Mouse (Mus musculus): ENCODE data around the gene Hspb3. TPM values are rescaled to one million over a fixed set of nuclear protein-coding genes. Genes with fewer than 3 reads are reported as not detected.

Hspb3 gene
- polyA plus RNA-seq, 2 experiments: not detected

GRCm38 (mm10) chr13:113617891-113618823 is 45.3 kb downstream of the Hspb3 start, which contains the start of gene Snx18:
Gene Snx18 (minus strand): TSS chr13:113618564.
- Histone ChIP-seq H3K4me3 (ENCODE audit: insufficient read depth in 1 of 2, low read depth in 2 of 2, low read length in 2 of 2) (peak within 1 kb of the TSS; percentile 49 to 77), H3K27ac (no peak within 1 kb of the TSS; the same call in 1 of the 2 replicates), H3K4me2 (ENCODE audit: low read depth) (peak within 1 kb of the TSS; percentile 90), H3K9me3 (ENCODE audit: control insufficient read depth, low read length) (no peaks in the 10 kb centered on the region), H3K36me3 (replicated peaks; ENCODE audit: control insufficient read depth, insufficient read depth, low read depth) (no peaks in the 10 kb centered on the region; the same call in 1 of the 2 replicates), H3K4me1 (replicated peaks; ENCODE audit: control insufficient read depth in 2 of 2, insufficient read depth in 2 of 2, low read length in 1 of 2) (peaks cover 0 to 17% of the 10 kb centered on the region in 2 experiments; a peak in 3 of 4 replicates), H3K9ac (replicated peaks) (peak within 1 kb of the TSS; percentile 71), H3K27me3 (ENCODE audit: control insufficient read depth, insufficient read depth, low read length) (no peaks in the 10 kb centered on the region)
- under 1% methylated on average over 100 of the region's 119 CpGs for WGBS (ENCODE audit: insufficient replicate concordance)
- ATAC-seq (ENCODE audit: insufficient read depth): peak; percentile 88
- peak; percentile 77 to 80 (median 79) for DNase-seq (ENCODE audit: low read depth in 3 of 3, low spot score in 3 of 3)
- no peak for TF ChIP-seq EP300 (IDR thresholded peaks at IDR 0.05; ENCODE audit: low read depth)
- TF ChIP-seq CTCF (IDR thresholded peaks at IDR 0.05; ENCODE audit: low read depth): peak; percentile 91

DNA sequence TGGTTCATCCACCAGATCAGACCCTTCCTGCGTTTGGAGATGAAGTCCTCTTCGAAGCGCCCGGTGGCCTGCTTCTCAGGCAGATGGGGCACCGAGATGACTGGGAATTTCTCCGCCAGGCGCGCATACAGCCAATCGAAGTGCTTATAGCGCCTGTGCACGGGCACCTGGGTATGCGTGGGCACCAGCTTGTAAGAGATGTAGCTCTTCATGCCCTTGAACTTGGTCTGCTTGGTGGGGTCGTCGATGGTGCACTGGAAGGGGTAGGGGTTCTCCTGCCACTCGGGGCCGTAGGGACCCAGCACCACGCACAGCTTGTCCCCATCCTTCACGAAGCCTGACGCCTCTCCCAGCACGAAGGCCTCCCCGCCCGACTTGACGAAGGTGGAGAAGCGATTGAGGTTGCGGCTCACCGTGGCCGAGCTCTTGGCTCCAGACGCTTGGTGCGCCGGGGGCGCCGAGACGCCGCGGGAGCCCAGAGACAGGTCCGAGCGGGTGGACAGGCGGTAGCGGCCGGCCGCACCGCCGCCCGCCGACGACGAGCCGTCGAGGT is 46.1 kb downstream of the Hspb3 start:
- H3K4me1 ChIP-seq (replicated peaks; ENCODE audit: control insufficient read depth in 2 of 2, insufficient read depth in 2 of 2, low read length in 1 of 2): peaks cover 0 to 19% of the 10 kb centered on the region in 2 experiments; a peak in 3 of 4 replicates

DNA sequence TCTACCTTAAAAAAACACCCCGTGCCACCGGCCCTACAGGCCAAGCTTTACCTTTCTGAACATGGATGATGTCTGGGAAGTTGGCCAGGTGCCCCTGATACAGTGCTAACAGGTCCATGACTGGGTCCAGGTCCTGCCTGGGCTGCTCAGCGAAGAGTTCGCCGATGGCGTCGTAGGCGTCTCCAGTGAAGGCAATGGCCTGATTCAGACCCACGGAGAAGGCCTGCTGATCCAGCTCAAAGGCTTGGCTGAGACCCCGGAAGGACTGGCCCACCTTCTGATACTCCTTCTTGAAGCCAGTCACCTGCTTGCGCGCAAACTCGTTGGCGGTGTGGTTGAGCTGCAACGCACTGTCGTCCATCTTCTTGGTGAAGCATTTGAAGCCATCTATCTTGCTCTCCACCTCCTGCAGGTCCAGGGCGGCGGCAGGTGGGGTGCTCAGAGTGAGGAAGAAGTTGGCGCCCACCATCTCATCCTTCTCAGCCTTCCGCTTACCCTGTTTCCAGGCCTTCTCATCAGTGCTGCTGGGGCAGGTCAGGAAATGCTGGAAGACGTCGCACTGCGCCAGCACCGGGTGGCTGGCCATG is 46.6 kb downstream of the Hspb3 start:
- ATAC-seq (ENCODE audit: insufficient read depth) (no peak), DNase-seq (ENCODE audit: low read depth in 3 of 3, low spot score in 3 of 3) (no peak)
- H3K9ac ChIP-seq (replicated peaks): peak overlapping the region; percentile 2
- H3K27me3 ChIP-seq (ENCODE audit: control insufficient read depth, insufficient read depth, low read length): no peaks in the 10 kb centered on the region
- peaks cover 0 to 19% of the 10 kb centered on the region in 2 experiments; a peak in 3 of 4 replicates for H3K4me1 ChIP-seq (replicated peaks; ENCODE audit: control insufficient read depth in 2 of 2, insufficient read depth in 2 of 2, low read length in 1 of 2)
- H3K4me3 ChIP-seq (ENCODE audit: insufficient read depth in 1 of 2, low read depth in 2 of 2, low read length in 2 of 2): peak overlapping the region; percentile 49 to 77
- H3K27ac ChIP-seq: no peak overlapping the region
- H3K4me2 ChIP-seq (ENCODE audit: low read depth): peak overlapping the region; percentile 90
- WGBS (ENCODE audit: insufficient replicate concordance): 61% methylated on average over 24 of the region's 24 CpGs
- TF ChIP-seq EP300 (IDR thresholded peaks at IDR 0.05; ENCODE audit: low read depth) (no peak), CTCF (IDR thresholded peaks at IDR 0.05; ENCODE audit: low read depth) (0 out of 2 replicates have a peak, but pooled peaks have one; percentile 0)
- H3K36me3 ChIP-seq (replicated peaks; ENCODE audit: control insufficient read depth, insufficient read depth, low read depth): no peaks in the 10 kb centered on the region; the same call in 1 of the 2 replicates
- no peaks in the 10 kb centered on the region for H3K9me3 ChIP-seq (ENCODE audit: control insufficient read depth, low read length)

More for the DNA sequence above, 46.1 kb downstream of the Hspb3 start:
- whole genome bisulfite sequencing (ENCODE audit: insufficient replicate concordance): 18% methylated on average over 33 of the region's 49 CpGs
- Histone ChIP-seq H3K27me3 (ENCODE audit: control insufficient read depth, insufficient read depth, low read length) (no peaks in the 10 kb centered on the region), H3K36me3 (replicated peaks; ENCODE audit: control insufficient read depth, insufficient read depth, low read depth) (no peaks in the 10 kb centered on the region; the same call in 1 of the 2 replicates), H3K4me2 (ENCODE audit: low read depth) (peak overlapping the region; percentile 90), H3K9me3 (ENCODE audit: control insufficient read depth, low read length) (no peaks in the 10 kb centered on the region), H3K9ac (replicated peaks) (peak overlapping the region; percentile 71), H3K4me3 (ENCODE audit: insufficient read depth in 1 of 2, low read depth in 2 of 2, low read length in 2 of 2) (peak overlapping the region; percentile 49 to 77), H3K27ac (no peak overlapping the region)
- TF ChIP-seq CTCF (IDR thresholded peaks at IDR 0.05; ENCODE audit: low read depth) (0 out of 2 replicates have a peak, but pooled peaks have one; percentile 0), EP300 (IDR thresholded peaks at IDR 0.05; ENCODE audit: low read depth) (no peak)
- DNase-seq (ENCODE audit: low read depth in 3 of 3, low spot score in 3 of 3): no peak
- no peak for ATAC-seq (ENCODE audit: insufficient read depth)

DNA sequence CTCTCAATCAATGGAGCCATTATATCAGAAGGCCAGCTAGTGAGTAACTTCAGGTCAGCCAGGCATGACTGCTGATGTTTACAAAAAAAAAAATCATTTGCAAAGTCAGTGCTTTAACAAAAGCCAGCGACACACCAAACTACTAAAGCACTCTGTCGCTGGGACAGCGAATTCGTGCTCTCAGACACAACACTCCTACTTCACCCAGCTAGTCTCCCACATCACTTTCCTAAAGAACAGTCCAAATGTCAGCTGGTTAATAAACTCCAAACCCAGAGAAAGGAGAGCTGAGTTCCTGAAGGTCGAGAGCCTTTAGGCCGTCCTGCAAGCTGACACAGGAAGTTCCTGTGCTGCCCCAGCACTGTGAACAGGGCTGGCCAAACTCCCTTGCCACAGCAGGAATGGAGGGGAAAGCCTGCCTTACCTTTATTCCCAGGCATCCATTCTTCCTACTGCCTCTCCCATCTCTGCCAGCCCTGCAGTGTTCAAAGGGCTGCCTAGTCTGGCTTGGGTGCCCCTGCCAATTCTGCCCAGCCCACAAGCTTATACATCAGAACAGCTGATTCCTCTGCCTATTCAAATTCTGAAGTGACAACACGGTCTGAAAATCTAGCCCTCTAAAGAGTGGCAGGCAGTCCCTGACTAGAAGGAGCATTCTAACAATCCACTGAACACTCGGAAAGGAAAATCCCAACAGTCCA is 47.4 kb downstream of the Hspb3 start:
- TF ChIP-seq EP300 (IDR thresholded peaks at IDR 0.05; ENCODE audit: low read depth) (no peak), CTCF (IDR thresholded peaks at IDR 0.05; ENCODE audit: low read depth) (no peak)
- WGBS (ENCODE audit: insufficient replicate concordance): 15% methylated on average over 8 of the region's 8 CpGs
- H3K4me1 ChIP-seq (replicated peaks; ENCODE audit: control insufficient read depth in 2 of 2, insufficient read depth in 2 of 2, low read length in 1 of 2): peaks cover 0 to 19% of the 10 kb centered on the region in 2 experiments; a peak in 3 of 4 replicates

More for the DNA sequence above, 47.4 kb downstream of the Hspb3 start:
- DNase-seq (ENCODE audit: low read depth in 3 of 3, low spot score in 3 of 3) (no peak), ATAC-seq (ENCODE audit: insufficient read depth) (no peak)
- H3K9me3 ChIP-seq (ENCODE audit: control insufficient read depth, low read length): no peaks in the 10 kb centered on the region
- no peaks in the 10 kb centered on the region; the same call in 1 of the 2 replicates for H3K36me3 ChIP-seq (replicated peaks; ENCODE audit: control insufficient read depth, insufficient read depth, low read depth)
- H3K4me2 ChIP-seq (ENCODE audit: low read depth): peak overlapping the region; percentile 90
- peak overlapping the region; percentile 2 for H3K9ac ChIP-seq (replicated peaks)
- no peak overlapping the region for H3K27ac ChIP-seq
- no peaks in the 10 kb centered on the region for H3K27me3 ChIP-seq (ENCODE audit: control insufficient read depth, insufficient read depth, low read length)
- H3K4me3 ChIP-seq (ENCODE audit: insufficient read depth in 1 of 2, low read depth in 2 of 2, low read length in 2 of 2): peak overlapping the region; percentile 49 to 77

All from liver, embryonic 14.5 days (tissue).